Mouse (Mus musculus): Measurements from ENCODE around the gene Scube3.
A peak's percentile ranks its signal among the peaks of the same experiment; 100 is the strongest.

The Scube3 gene

GRCm38 (mm10) chr17:28133193-28133592 is 8.7 kb upstream of the Scube3 start:
- peak in 1 of 2 experiments; percentile 31 for DNase-seq (ENCODE audit: low spot score in 2 of 2)

GRCm38 (mm10) chr17:28135496-28135895 is 6.4 kb upstream of the Scube3 start:
- no peak for DNase-seq (ENCODE audit: low spot score in 2 of 2)

- no peak for DNase-seq (ENCODE audit: low spot score in 2 of 2)
Observed at GRCm38 (mm10) chr17:28136266-28136665, 5.7 kb upstream of the Scube3 start.

- no peak for DNase-seq (ENCODE audit: low spot score in 2 of 2)
Observed at GRCm38 (mm10) chr17:28138013-28138412, 3.9 kb upstream of the Scube3 start.

GRCm38 (mm10) chr17:28138685-28139084 is 3.3 kb upstream of the Scube3 start:
- DNase-seq (ENCODE audit: low spot score in 2 of 2) = no peak

- DNase-seq (ENCODE audit: low spot score in 2 of 2) = no peak
Observed at GRCm38 (mm10) chr17:28140431-28141204, 1.3 kb upstream of the Scube3 start.

- no peak for DNase-seq (ENCODE audit: low spot score in 2 of 2)
Observed at GRCm38 (mm10) chr17:28141205-28141650, 713 bp upstream of the Scube3 start.

GRCm38 (mm10) chr17:28142700-28143610 is 1.0 kb downstream of the Scube3 start:
- DNase-seq (ENCODE audit: low spot score in 2 of 2) = no peak

GRCm38 (mm10) chr17:28143751-28144150 is 1.8 kb downstream of the Scube3 start:
- DNase-seq (ENCODE audit: low spot score in 2 of 2) = no peak

- no peak for DNase-seq (ENCODE audit: low spot score in 2 of 2)
Observed at GRCm38 (mm10) chr17:28144241-28144640, 2.3 kb downstream of the Scube3 start.

- no peak for DNase-seq (ENCODE audit: low spot score in 2 of 2)
Observed at GRCm38 (mm10) chr17:28148288-28148687, 6.3 kb downstream of the Scube3 start.

GRCm38 (mm10) chr17:28149734-28150133 is 7.8 kb downstream of the Scube3 start:
- no peak for DNase-seq (ENCODE audit: low spot score in 2 of 2)

GRCm38 (mm10) chr17:28150456-28150855 is 8.5 kb downstream of the Scube3 start:
- DNase-seq (ENCODE audit: low spot score in 2 of 2) = no peak

- DNase-seq (ENCODE audit: low spot score in 2 of 2) = no peak
Observed at GRCm38 (mm10) chr17:28153095-28153494, 11.2 kb downstream of the Scube3 start.

- no peak for DNase-seq (ENCODE audit: low spot score in 2 of 2)
Observed at GRCm38 (mm10) chr17:28154970-28155369, 13.0 kb downstream of the Scube3 start.

- no peak for DNase-seq (ENCODE audit: low spot score in 2 of 2)
Observed at GRCm38 (mm10) chr17:28160361-28160760, 18.4 kb downstream of the Scube3 start.

- DNase-seq (ENCODE audit: low spot score in 2 of 2) = no peak
Observed at GRCm38 (mm10) chr17:28161310-28161881, 19.5 kb downstream of the Scube3 start.

GRCm38 (mm10) chr17:28163666-28164065 is 21.7 kb downstream of the Scube3 start:
- peak; percentile 57 to 76 for DNase-seq (ENCODE audit: low spot score in 2 of 2)

GRCm38 (mm10) chr17:28170460-28171305 is 28.7 kb downstream of the Scube3 start:
- no peak for DNase-seq (ENCODE audit: low spot score in 2 of 2)

- no peak for DNase-seq (ENCODE audit: low spot score in 2 of 2)
Observed at GRCm38 (mm10) chr17:28172690-28173089, 30.7 kb downstream of the Scube3 start.
